In the genomic region with DNA sequence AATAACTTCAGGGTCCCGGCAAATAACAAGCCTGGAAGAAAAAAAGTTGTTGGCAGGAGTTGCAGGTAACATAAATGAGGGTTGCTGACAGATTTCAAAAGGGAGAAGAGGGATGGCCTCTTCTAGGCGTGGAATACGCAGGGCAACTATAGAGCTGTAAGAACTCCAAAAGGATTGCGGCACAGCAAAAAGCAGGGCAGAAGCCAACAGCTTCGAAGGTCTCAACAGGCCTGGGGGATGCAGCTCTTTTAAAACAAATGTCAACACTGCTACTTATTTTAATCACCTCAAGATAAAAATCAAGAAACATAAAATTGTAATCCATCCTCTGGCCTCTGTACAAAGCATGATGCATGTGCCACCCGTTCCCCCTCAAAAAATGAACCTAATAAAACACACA, we compare ENCODE assay signal across 8 mouse cellular contexts. TPM values are rescaled to one million over a fixed set of nuclear protein-coding genes. Genes with fewer than 3 reads are reported as not detected.
DNase-seq lines count a peak whose midpoint lies in the region; ATAC-seq and TF ChIP-seq lines count a peak whose summit lies in the region.
"Not testable (repeated sequence)": the region's sequence is repeated elsewhere in the genome, so short reads cannot be mapped to it uniquely, and the experiment has no call there.
"Had no signal": no experiment of that assay in that cellular context is flagged by ENCODE, and none has a peak within 500 bp of the region (broad histone marks: within the 10 kb centered on the region; RNA-seq: fewer than 3 reads in every experiment).

No protein-coding gene starts in this region.

- H3K9me3 ChIP-seq in embryonic facial prominence, embryonic 10.5 days; hindbrain, embryonic 12.5 days (replicated peaks); kidney, postnatal 0 days (replicated peaks; ENCODE audit: low read length); liver, embryonic 15.5 days (replicated peaks); midbrain, postnatal 0 days (ENCODE audit: low read length): not testable (repeated sequence)

- peak overlapping the region; percentile 54 for H3K4me2 ChIP-seq in hindbrain, embryonic 12.5 days (replicated peaks)
- H3K4me2 ChIP-seq in kidney, postnatal 0 days (ENCODE audit: low read length): peak overlapping the region; percentile 56
- H3K4me2 ChIP-seq in liver, embryonic 15.5 days: peak overlapping the region; percentile 88
- H3K4me2 ChIP-seq in midbrain, postnatal 0 days (ENCODE audit: low read depth, low read length, poor library complexity, severe bottlenecking): peak overlapping the region; percentile 49; the same call in 1 of the 2 replicates

- H3K27ac ChIP-seq in embryonic facial prominence, embryonic 10.5 days (replicated peaks): peak overlapping the region; percentile 81
- H3K27ac ChIP-seq in gastrocnemius, adult 2 months: peak overlapping the region; percentile 89
- not testable (repeated sequence) for H3K27ac ChIP-seq in hindbrain, embryonic 12.5 days; kidney, postnatal 0 days; liver, embryonic 15.5 days (replicated peaks); midbrain, postnatal 0 days (ENCODE audit: low read depth, low read length)

- intact Hi-C loops in gastrocnemius, adult 2 months (cut with DNase I): not testable (repeated sequence)

- not testable (repeated sequence) for H3K27me3 ChIP-seq in embryonic facial prominence, embryonic 10.5 days (replicated peaks; ENCODE audit: low read depth, poor library complexity, severe bottlenecking); hindbrain, embryonic 12.5 days; kidney, postnatal 0 days (ENCODE audit: insufficient read depth, low read length); liver, embryonic 15.5 days; midbrain, postnatal 0 days (ENCODE audit: insufficient read depth, low read length)

- peak overlapping the region; percentile 60 for H3K4me3 ChIP-seq in embryonic facial prominence, embryonic 10.5 days
- peak overlapping the region; percentile 80 for H3K4me3 ChIP-seq in gastrocnemius, adult 2 months
- H3K4me3 ChIP-seq in hindbrain, embryonic 12.5 days: peak overlapping the region; percentile 48; the same call in 1 of the 2 replicates
- not testable (repeated sequence) for H3K4me3 ChIP-seq in kidney, postnatal 0 days (replicated peaks; ENCODE audit: low read depth, low read length)
- H3K4me3 ChIP-seq in liver, embryonic 15.5 days (replicated peaks): peak overlapping the region; percentile 68
- H3K4me3 ChIP-seq in midbrain, postnatal 0 days (ENCODE audit: low read depth, low read length): peak overlapping the region; percentile 48

- H3K36me3 ChIP-seq in embryonic facial prominence, embryonic 10.5 days (replicated peaks); hindbrain, embryonic 12.5 days; kidney, postnatal 0 days (ENCODE audit: insufficient read depth, low read length); liver, embryonic 15.5 days (replicated peaks); midbrain, postnatal 0 days (ENCODE audit: insufficient read depth, low read length): not testable (repeated sequence)

- H3K4me1 ChIP-seq in embryonic facial prominence, embryonic 10.5 days; hindbrain, embryonic 12.5 days; kidney, postnatal 0 days (replicated peaks; ENCODE audit: insufficient read depth, low read length); midbrain, postnatal 0 days (ENCODE audit: insufficient read depth, low read length): not testable (repeated sequence)
- H3K4me1 ChIP-seq in liver, embryonic 15.5 days (replicated peaks): peaks cover 13% of the 10 kb centered on the region; the same call in 1 of the 2 replicates

- peak; percentile 32 for DNase-seq in adrenal gland, postnatal 10 days
- not testable (repeated sequence) for DNase-seq in embryonic facial prominence, embryonic 10.5 days (ENCODE audit: low spot score); gastrocnemius, adult 2 months; midbrain, postnatal 0 days (ENCODE audit: low spot score)
- peak; percentile 1 for DNase-seq in kidney, postnatal 0 days (ENCODE audit: low spot score)

- WGBS in embryonic facial prominence, embryonic 10.5 days: 90% methylated on average over 6 of the region's 6 CpGs
- WGBS in hindbrain, embryonic 12.5 days: 88% methylated on average over 5 of the region's 6 CpGs
- 71% methylated on average over 6 of the region's 6 CpGs for WGBS in kidney, postnatal 0 days
- WGBS in liver, embryonic 15.5 days (ENCODE audit: insufficient replicate concordance): 81% methylated on average over 6 of the region's 6 CpGs
- WGBS in midbrain, postnatal 0 days: 77% methylated on average over 5 of the region's 6 CpGs

- 0 out of 2 replicates have a peak overlapping the region, but pooled peaks have one; percentile 23 for H3K9ac ChIP-seq in hindbrain, embryonic 12.5 days
- H3K9ac ChIP-seq in kidney, postnatal 0 days (ENCODE audit: low read depth, low read length); liver, embryonic 15.5 days; midbrain, postnatal 0 days (replicated peaks; ENCODE audit: low read length, poor library complexity, severe bottlenecking): not testable (repeated sequence)

- not testable (repeated sequence) for TF ChIP-seq CTCF in gastrocnemius, adult 2 months (IDR thresholded peaks at IDR 0.05); kidney, postnatal 0 days (IDR thresholded peaks at IDR 0.05; ENCODE audit: low read depth); midbrain, postnatal 0 days (IDR thresholded peaks at IDR 0.05)

- ATAC-seq in hindbrain, embryonic 12.5 days (ENCODE audit: low FRiP score); kidney, postnatal 0 days (replicated peaks; ENCODE audit: low FRiP score, low read depth); liver, embryonic 15.5 days (ENCODE audit: insufficient read depth); midbrain, postnatal 0 days (ENCODE audit: low FRiP score): not testable (repeated sequence)

RNA-seq across cellular contexts. Expression of a gene that starts 1.2 kb away (rescaled TPM):
- total RNA-seq in adrenal gland, postnatal 10 days (2021): 10 to 100 TPM; 18.8 to 25.6 TPM
- polyA plus RNA-seq in embryonic facial prominence, embryonic 10.5 days (2016; fragmentation: Nextera tagmentation; extraction: Ambion mirVana): 6.2 TPM in 2 replicates
- total RNA-seq in gastrocnemius, adult 2 months (2021): 10 to 100 TPM; 15.6 to 21.0 TPM
- 10.3 and 10.4 TPM in 2 replicates for polyA plus RNA-seq in hindbrain, embryonic 12.5 days (2016; fragmentation: Nextera tagmentation; extraction: Ambion mirVana)
- 7.2 and 7.6 TPM in 2 replicates for polyA plus RNA-seq in kidney, postnatal 0 days (2015; fragmentation: Nextera tagmentation; extraction: Ambion mirVana)
- polyA plus RNA-seq in liver, embryonic 15.5 days (2015; fragmentation: Nextera tagmentation; extraction: Ambion mirVana): 3.3 and 3.7 TPM in 2 replicates
- total RNA-seq in midbrain, postnatal 0 days (2014; rRNA removed): 8.5 and 10.2 TPM in 2 replicates
- 6.7 TPM in 2 replicates for polyA plus RNA-seq in midbrain, postnatal 0 days (2015; fragmentation: Nextera tagmentation; extraction: Ambion mirVana)

RNA-seq across cellular contexts. Expression of a gene that starts 1.2 kb away (rescaled TPM):
- total RNA-seq in adrenal gland, postnatal 10 days (2021): 10 to 100 TPM in 1 of 2 experiments, 1 to 10 TPM in 1; 8.8 to 12.7 TPM
- 4.7 and 6.0 TPM in 2 replicates for polyA plus RNA-seq in embryonic facial prominence, embryonic 10.5 days (2016; fragmentation: Nextera tagmentation; extraction: Ambion mirVana)
- 10 to 100 TPM; 12.3 to 44.5 TPM for total RNA-seq in gastrocnemius, adult 2 months (2021)
- 11.7 and 12.9 TPM in 2 replicates for polyA plus RNA-seq in hindbrain, embryonic 12.5 days (2016; fragmentation: Nextera tagmentation; extraction: Ambion mirVana)
- polyA plus RNA-seq in kidney, postnatal 0 days (2015; fragmentation: Nextera tagmentation; extraction: Ambion mirVana): 6.4 and 7.1 TPM in 2 replicates
- polyA plus RNA-seq in liver, embryonic 15.5 days (2015; fragmentation: Nextera tagmentation; extraction: Ambion mirVana): 3.5 and 4.4 TPM in 2 replicates
- 14.8 and 15.9 TPM in 2 replicates for total RNA-seq in midbrain, postnatal 0 days (2014; rRNA removed)
- 8.3 and 8.5 TPM in 2 replicates for polyA plus RNA-seq in midbrain, postnatal 0 days (2015; fragmentation: Nextera tagmentation; extraction: Ambion mirVana)

RNA-seq across cellular contexts. Expression of a gene that starts 45.7 kb away (rescaled TPM):
- 10 to 100 TPM; 12.3 to 15.1 TPM for total RNA-seq in adrenal gland, postnatal 10 days (2021)
- polyA plus RNA-seq in embryonic facial prominence, embryonic 10.5 days (2016; fragmentation: Nextera tagmentation; extraction: Ambion mirVana): 83.9 and 84.1 TPM in 2 replicates
- 1 to 10 TPM in 1 of 2 experiments, under 1 TPM in 1; 0.66 to 1.7 TPM for total RNA-seq in gastrocnemius, adult 2 months (2021)
- polyA plus RNA-seq in hindbrain, embryonic 12.5 days (2016; fragmentation: Nextera tagmentation; extraction: Ambion mirVana): 40.9 and 43.0 TPM in 2 replicates
- 24.7 and 29.7 TPM in 2 replicates for polyA plus RNA-seq in kidney, postnatal 0 days (2015; fragmentation: Nextera tagmentation; extraction: Ambion mirVana)
- 38.1 and 38.5 TPM in 2 replicates for polyA plus RNA-seq in liver, embryonic 15.5 days (2015; fragmentation: Nextera tagmentation; extraction: Ambion mirVana)
- 8.7 and 9.7 TPM in 2 replicates for total RNA-seq in midbrain, postnatal 0 days (2014; rRNA removed)
- 9.2 and 9.6 TPM in 2 replicates for polyA plus RNA-seq in midbrain, postnatal 0 days (2015; fragmentation: Nextera tagmentation; extraction: Ambion mirVana)

RNA-seq across cellular contexts. Expression of a gene that starts 56.8 kb away (rescaled TPM):
- total RNA-seq in adrenal gland, postnatal 10 days (2021): under 1 TPM in 1 of 2 experiments, not detected in 1; 0.15 TPM
- 0.07 and 0.20 TPM in 2 replicates for polyA plus RNA-seq in embryonic facial prominence, embryonic 10.5 days (2016; fragmentation: Nextera tagmentation; extraction: Ambion mirVana)
- under 1 TPM in 1 of 2 experiments, not detected in 1; 0.11 TPM for total RNA-seq in gastrocnemius, adult 2 months (2021)
- 0.31 and 0.43 TPM in 2 replicates for polyA plus RNA-seq in hindbrain, embryonic 12.5 days (2016; fragmentation: Nextera tagmentation; extraction: Ambion mirVana)
- polyA plus RNA-seq in kidney, postnatal 0 days (2015; fragmentation: Nextera tagmentation; extraction: Ambion mirVana): 0.09 TPM in 1 of 2 replicates, not detected in the other
- polyA plus RNA-seq in liver, embryonic 15.5 days (2015; fragmentation: Nextera tagmentation; extraction: Ambion mirVana): 0.08 TPM in 1 of 2 replicates, not detected in the other
- 0.14 TPM in 1 of 2 replicates, not detected in the other for total RNA-seq in midbrain, postnatal 0 days (2014; rRNA removed)
- polyA plus RNA-seq in midbrain, postnatal 0 days (2015; fragmentation: Nextera tagmentation; extraction: Ambion mirVana): 0.13 and 0.28 TPM in 2 replicates
- total RNA-seq: heart, postnatal 14 days had no signal
